ENCODE assay signal across 22 mouse cellular contexts in the genomic region with DNA sequence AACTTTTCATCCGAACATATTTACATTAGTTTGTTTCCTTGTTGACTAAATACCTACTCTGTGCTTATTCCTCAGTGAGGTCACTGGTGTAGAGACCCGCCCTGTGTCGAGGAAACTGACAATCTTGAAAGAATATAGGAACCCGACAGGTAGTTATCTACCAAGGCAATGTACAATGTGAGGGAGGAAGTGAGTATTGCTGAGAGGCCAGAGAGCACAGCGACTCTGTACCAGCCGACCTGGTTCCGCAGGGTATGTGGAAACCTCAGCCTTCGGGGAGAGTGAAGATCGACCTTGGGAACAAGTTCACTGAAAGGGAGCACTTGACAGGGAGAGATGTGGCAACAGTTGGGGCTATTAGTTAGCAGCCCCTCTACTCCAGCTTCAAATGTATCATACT. TPM values are rescaled to one million over a fixed set of nuclear protein-coding genes. Genes with fewer than 3 reads are reported as not detected.
DNase-seq lines count a peak whose midpoint lies in the region; ATAC-seq lines count a peak whose summit lies in the region.
"Had no signal": no experiment of that assay in that cellular context is flagged by ENCODE, and none has a peak within 500 bp of the region (broad histone marks: within the 10 kb centered on the region; RNA-seq: fewer than 3 reads in every experiment).

No protein-coding gene starts in this region.

- H3K36me3 ChIP-seq in liver, embryonic 13.5 days: no peaks in the 10 kb centered on the region
- peaks cover 2% of the 10 kb centered on the region; the same call in 1 of the 2 replicates for H3K36me3 ChIP-seq in liver, embryonic 11.5 days (ENCODE audit: control insufficient read depth, insufficient read depth, low read length)
- H3K36me3 ChIP-seq: heart, embryonic 15.5 days; limb, embryonic 15.5 days had no signal

- peak; percentile 64 for DNase-seq in adrenal gland, adult 2 months
- DNase-seq in adrenal gland, adult 18-20 months (ENCODE audit: low spot score in 2 of 2): no peak
- DNase-seq in liver, embryonic 13.5 days: no peak
- no peak for DNase-seq in liver, embryonic 11.5 days (ENCODE audit: low spot score)
- DNase-seq in thymus, postnatal 0 days (ENCODE audit: low spot score): no peak
- DNase-seq: cerebellum, adult 11-12 months; cerebellum, postnatal 25 days; embryo, embryonic 11 days; heart, adult 18-20 months; kidney, postnatal 36 days; midbrain, embryonic 14.5 days; right cerebral cortex, postnatal 14 days had no signal

- H3K4me1 ChIP-seq in liver, embryonic 13.5 days (replicated peaks): peaks cover 20% of the 10 kb centered on the region
- H3K4me1 ChIP-seq in liver, embryonic 11.5 days (replicated peaks; ENCODE audit: control insufficient read depth, insufficient read depth, low read length): peaks cover 4% of the 10 kb centered on the region; the same call in 1 of the 2 replicates

- no peak overlapping the region for H3K4me2 ChIP-seq in liver, embryonic 13.5 days
- no peak overlapping the region for H3K4me2 ChIP-seq in liver, embryonic 11.5 days
- H3K4me2 ChIP-seq: heart, embryonic 15.5 days; limb, embryonic 15.5 days had no signal

- no peak overlapping the region for H3K4me3 ChIP-seq in liver, embryonic 13.5 days (replicated peaks)
- H3K4me3 ChIP-seq in liver, embryonic 11.5 days (ENCODE audit: low read depth, low read length): no peak overlapping the region
- H3K4me3 ChIP-seq: heart, embryonic 15.5 days; limb, embryonic 15.5 days; megakaryocyte, embryonic 14.5 days; myocyte had no signal

- H3K27me3 ChIP-seq in liver, embryonic 13.5 days: no peaks in the 10 kb centered on the region
- no peaks in the 10 kb centered on the region for H3K27me3 ChIP-seq in liver, embryonic 11.5 days (replicated peaks; ENCODE audit: control insufficient read depth, insufficient read depth, low read length)
- H3K27me3 ChIP-seq: heart, embryonic 15.5 days; limb, embryonic 15.5 days; Patski had no signal

- no peak overlapping the region for H3K9ac ChIP-seq in liver, embryonic 13.5 days
- H3K9ac ChIP-seq in liver, embryonic 11.5 days (ENCODE audit: low read depth, low read length): no peak overlapping the region
- H3K9ac ChIP-seq: heart, embryonic 15.5 days; limb, embryonic 15.5 days had no signal

- H3K9me3 ChIP-seq in liver, embryonic 13.5 days (replicated peaks): no peaks in the 10 kb centered on the region
- H3K9me3 ChIP-seq in liver, embryonic 11.5 days (ENCODE audit: control insufficient read depth, low read length): no peaks in the 10 kb centered on the region
- H3K9me3 ChIP-seq: heart, embryonic 15.5 days; limb, embryonic 15.5 days; megakaryocyte, embryonic 14.5 days had no signal

- ATAC-seq in liver, embryonic 13.5 days (ENCODE audit: low read depth): 0 out of 2 replicates have a peak, but pooled peaks have one; percentile 31
- ATAC-seq in liver, embryonic 11.5 days (replicated peaks; ENCODE audit: low FRiP score): no peak
- peak; percentile 56 for ATAC-seq in megakaryocyte, adult 5-6 weeks (ENCODE audit: poor library complexity, severe bottlenecking)
- no peak for ATAC-seq in monocyte, adult 5-6 weeks (replicated peaks; ENCODE audit: insufficient number of reproducible peaks, low FRiP score, low TSS enrichment, poor library complexity, severe bottlenecking)
- ATAC-seq: activated CD4-positive, CD25-positive, alpha-beta regulatory T cell, adult 4 months; CD4-positive, CD25-positive, alpha-beta regulatory T cell, adult 4 months; forebrain, embryonic 16.5 days; Patski had no signal

- WGBS in liver, embryonic 13.5 days (ENCODE audit: insufficient replicate concordance): 60% methylated on average over 9 of the region's 9 CpGs
- WGBS in liver, embryonic 11.5 days: 78% methylated on average over 9 of the region's 9 CpGs

- H3K27ac ChIP-seq in liver, embryonic 13.5 days: no peak overlapping the region
- H3K27ac ChIP-seq in liver, embryonic 11.5 days (ENCODE audit: low read depth, low read length): no peak overlapping the region

RNA-seq across cellular contexts. Expression of a gene that starts 7.2 kb away (rescaled TPM):
- total RNA-seq in adrenal gland, adult 2 months (2021): 10 to 100 TPM; 28.4 to 32.8 TPM
- 26.1 and 36.0 TPM in 2 replicates for polyA plus RNA-seq in adrenal gland, adult 2 months (2012; rRNA removed)
- 10 to 100 TPM; 20.3 to 60.0 TPM for total RNA-seq in adrenal gland, adult 18-20 months (2021)
- polyA plus RNA-seq in liver, embryonic 13.5 days (2015; fragmentation: Nextera tagmentation; extraction: Ambion mirVana): 4.9 and 5.2 TPM in 2 replicates
- polyA plus RNA-seq in liver, embryonic 11.5 days (2014; fragmentation: Nextera tagmentation; extraction: Ambion mirVana): 9.4 and 10.9 TPM in 2 replicates
- 7.0 and 7.4 TPM in 2 replicates for total RNA-seq in megakaryocyte, adult 5-6 weeks (2015)
- total RNA-seq in megakaryocyte, adult 5-6 weeks (2017): 16.9 and 20.5 TPM in 2 replicates
- polyA plus RNA-seq in thymus, postnatal 0 days (2015; fragmentation: Nextera tagmentation; extraction: Ambion mirVana): 4.7 and 4.9 TPM in 2 replicates
- 3.4 to 9.5 TPM (median 9.4 TPM) in 3 replicates for total RNA-seq in monocyte, adult 5-6 weeks (2017)

Comparison
In these comparisons a context has a peak if more than half of its experiments do, and no peak if none do; other contexts are left out.
1. ATAC-seq: peak in liver, embryonic 13.5 days (single experiment) and megakaryocyte, adult 5-6 weeks (single experiment); none in liver, embryonic 11.5 days (single experiment) and monocyte, adult 5-6 weeks (single experiment).